Mouse (Mus musculus): ENCODE measurements around the gene Lman1l. TPM values are rescaled to one million over a fixed set of nuclear protein-coding genes. Genes with fewer than 3 reads are reported as not detected.

Gene Lman1l
- polyA plus RNA-seq, 1 experiment, result 0.09 TPM

DNA sequence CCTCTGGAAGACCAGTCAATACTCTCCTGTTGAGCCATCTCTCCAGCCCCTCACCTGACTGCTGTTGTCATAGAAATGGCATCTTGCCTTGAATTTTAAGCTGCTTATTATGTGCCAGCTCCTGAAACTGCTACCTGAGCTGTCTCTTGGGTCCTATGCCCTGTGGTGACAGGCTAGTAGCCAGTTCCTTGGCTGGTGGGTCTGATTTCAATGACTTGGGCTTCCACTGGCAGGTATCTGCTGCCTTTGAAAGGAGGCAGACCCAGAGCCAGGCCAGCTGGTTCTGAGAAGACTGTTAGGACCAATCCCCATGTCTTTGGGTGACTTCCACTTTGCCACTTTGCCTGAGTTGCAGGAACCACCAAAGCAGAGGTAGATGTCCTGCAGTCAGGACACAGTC, 46.2 kb downstream of the Lman1l start:
- peaks cover 19% of the 10 kb centered on the region for H3K36me3 ChIP-seq (ENCODE audit: control insufficient read depth, insufficient read depth, low read length)
- no peak for TF ChIP-seq POLR2A (IDR thresholded peaks at IDR 0.05; ENCODE audit: low read depth, low read length)
- no peak for TF ChIP-seq CTCF (IDR thresholded peaks at IDR 0.05; ENCODE audit: extremely low read depth, insufficient read depth, insufficient read length, insufficient replicate concordance)
- H3K27ac ChIP-seq (ENCODE audit: insufficient read depth, low read length), result no peak overlapping the region
- no peak overlapping the region for H3K4me3 ChIP-seq (ENCODE audit: extremely low read depth, insufficient read depth, insufficient read length)
- no peak for DNase-seq (ENCODE audit: low read depth in 1 of 2, low spot score in 2 of 2)
- no peaks in the 10 kb centered on the region for H3K27me3 ChIP-seq (ENCODE audit: control insufficient read depth, insufficient read depth, low read length)
- no peaks in the 10 kb centered on the region for H3K4me1 ChIP-seq (ENCODE audit: control insufficient read depth, insufficient read depth, insufficient read length)

DNA sequence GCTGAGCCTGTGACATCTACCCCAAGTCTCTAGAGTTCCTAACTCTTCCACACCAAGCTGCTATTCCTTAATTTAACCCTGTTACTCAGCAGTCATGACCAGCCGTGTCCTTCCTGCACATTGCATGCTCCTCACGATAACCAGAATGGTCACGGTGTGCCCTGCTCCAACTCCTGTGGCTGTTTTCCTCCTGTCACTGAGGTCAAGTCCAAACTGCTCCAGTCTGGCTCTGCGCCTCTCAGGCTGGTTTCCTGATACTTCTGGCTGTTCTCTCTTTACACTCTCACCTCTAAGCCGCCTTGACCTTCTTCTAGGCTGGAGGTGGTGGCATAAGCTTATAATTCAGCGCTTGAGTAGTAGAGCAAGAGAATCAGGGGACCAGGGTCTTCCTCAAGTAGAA, 52.1 kb downstream of the Lman1l start:
- Histone ChIP-seq H3K27me3 (ENCODE audit: control insufficient read depth, insufficient read depth, low read length) (no peaks in the 10 kb centered on the region), H3K27ac (ENCODE audit: insufficient read depth, low read length) (no peak overlapping the region), H3K4me3 (ENCODE audit: extremely low read depth, insufficient read depth, insufficient read length) (no peak overlapping the region), H3K36me3 (ENCODE audit: control insufficient read depth, insufficient read depth, low read length) (peaks cover 6% of the 10 kb centered on the region), H3K4me1 (ENCODE audit: control insufficient read depth, insufficient read depth, insufficient read length) (peaks cover 5% of the 10 kb centered on the region; the same call in 1 of the 2 replicates)
- TF ChIP-seq CTCF (IDR thresholded peaks at IDR 0.05; ENCODE audit: extremely low read depth, insufficient read depth, insufficient read length, insufficient replicate concordance) (no peak), POLR2A (IDR thresholded peaks at IDR 0.05; ENCODE audit: low read depth, low read length) (no peak)
- DNase-seq (ENCODE audit: low read depth in 1 of 2, low spot score in 2 of 2), result no peak
- WGBS, result 97% methylated on average over 6 of the region's 6 CpGs

DNA sequence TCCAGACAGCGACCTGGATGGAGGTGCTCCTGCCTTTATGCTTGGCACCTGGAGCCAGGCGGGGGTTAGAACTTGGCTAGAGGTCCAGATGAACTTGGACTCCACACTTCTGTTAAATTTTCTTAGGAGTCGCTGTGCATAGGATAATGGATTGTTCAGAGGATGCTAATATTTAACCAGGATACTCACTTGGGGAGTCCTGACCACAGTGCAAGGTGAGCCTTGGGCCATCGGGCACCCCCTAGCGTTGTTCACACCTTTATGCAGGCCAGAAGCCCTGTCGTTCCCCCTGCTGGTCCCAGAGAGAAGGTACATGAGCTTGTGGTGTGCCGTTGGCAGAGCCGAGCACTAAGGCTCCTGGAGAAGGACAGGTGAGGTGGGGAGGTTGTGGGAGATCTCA, 53.7 kb downstream of the Lman1l start:
- Histone ChIP-seq H3K27ac (ENCODE audit: insufficient read depth, low read length) (no peak overlapping the region), H3K4me3 (ENCODE audit: extremely low read depth, insufficient read depth, insufficient read length) (no peak overlapping the region), H3K4me1 (ENCODE audit: control insufficient read depth, insufficient read depth, insufficient read length) (peaks cover 16% of the 10 kb centered on the region; the same call in 1 of the 2 replicates), H3K36me3 (ENCODE audit: control insufficient read depth, insufficient read depth, low read length) (peaks cover 6% of the 10 kb centered on the region), H3K27me3 (ENCODE audit: control insufficient read depth, insufficient read depth, low read length) (no peaks in the 10 kb centered on the region)
- no peak for TF ChIP-seq POLR2A (IDR thresholded peaks at IDR 0.05; ENCODE audit: low read depth, low read length)
- TF ChIP-seq CTCF (IDR thresholded peaks at IDR 0.05; ENCODE audit: extremely low read depth, insufficient read depth, insufficient read length, insufficient replicate concordance), result no peak
- no peak for DNase-seq (ENCODE audit: low read depth in 1 of 2, low spot score in 2 of 2)
- WGBS, result 82% methylated on average over 8 of the region's 8 CpGs

DNA sequence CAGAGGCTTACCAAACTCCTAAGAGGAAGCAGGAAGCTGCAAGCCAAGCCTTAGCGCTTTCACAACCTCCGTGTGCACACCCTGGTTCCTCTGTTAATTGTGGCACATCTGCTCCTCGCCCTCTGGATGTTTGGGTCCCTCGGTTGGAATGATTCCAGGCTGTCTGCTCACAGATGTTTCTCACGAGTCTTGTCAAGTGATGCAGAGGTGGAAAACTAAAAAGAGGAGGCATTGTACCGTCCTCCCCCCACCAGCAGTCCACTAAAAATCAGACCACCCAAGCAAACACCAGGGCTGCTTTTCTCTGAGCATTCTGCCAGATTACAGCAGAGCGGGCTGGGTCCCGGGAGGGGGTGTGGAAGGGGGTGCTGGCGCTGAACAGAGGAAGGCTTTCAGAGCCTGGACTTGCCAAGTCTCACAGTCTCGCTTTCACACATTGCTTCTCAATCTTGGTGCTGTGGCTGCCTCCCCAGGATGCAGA, 54.8 kb downstream of the Lman1l start:
- peaks cover 17% of the 10 kb centered on the region; the same call in 1 of the 2 replicates for H3K4me1 ChIP-seq (ENCODE audit: control insufficient read depth, insufficient read depth, insufficient read length)
- peaks cover 6% of the 10 kb centered on the region for H3K36me3 ChIP-seq (ENCODE audit: control insufficient read depth, insufficient read depth, low read length)
- H3K4me3 ChIP-seq (ENCODE audit: extremely low read depth, insufficient read depth, insufficient read length), result no peak overlapping the region
- TF ChIP-seq POLR2A (IDR thresholded peaks at IDR 0.05; ENCODE audit: low read depth, low read length) (no peak), CTCF (IDR thresholded peaks at IDR 0.05; ENCODE audit: extremely low read depth, insufficient read depth, insufficient read length, insufficient replicate concordance) (no peak)
- H3K27ac ChIP-seq (ENCODE audit: insufficient read depth, low read length), result no peak overlapping the region
- DNase-seq (ENCODE audit: low read depth in 1 of 2, low spot score in 2 of 2), result no peak
- no peaks in the 10 kb centered on the region for H3K27me3 ChIP-seq (ENCODE audit: control insufficient read depth, insufficient read depth, low read length)
- 35% methylated on average over 10 of the region's 10 CpGs for WGBS

DNA sequence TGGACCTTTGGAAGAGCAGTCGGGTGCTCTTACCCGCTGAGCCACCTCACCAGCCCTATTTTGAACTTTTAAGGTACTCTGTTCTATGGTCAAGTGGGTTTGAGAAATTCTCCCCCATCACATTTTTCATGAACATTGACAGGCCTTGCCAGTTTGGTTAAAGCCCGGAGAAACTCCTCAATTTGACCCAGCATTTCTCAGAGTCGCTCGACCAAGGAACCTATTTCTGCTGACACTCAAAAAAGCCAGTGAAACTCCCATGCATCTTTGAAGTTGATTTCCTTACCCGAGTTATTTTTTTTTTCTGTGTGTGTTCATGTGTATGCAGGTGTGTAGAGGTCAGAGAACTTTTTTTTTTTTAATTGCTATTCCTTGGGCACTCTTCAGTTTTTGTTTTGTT, 56.0 kb downstream of the Lman1l start:
- H3K36me3 ChIP-seq (ENCODE audit: control insufficient read depth, insufficient read depth, low read length), result peaks cover 6% of the 10 kb centered on the region
- TF ChIP-seq CTCF (IDR thresholded peaks at IDR 0.05; ENCODE audit: extremely low read depth, insufficient read depth, insufficient read length, insufficient replicate concordance), result no peak
- no peak for TF ChIP-seq POLR2A (IDR thresholded peaks at IDR 0.05; ENCODE audit: low read depth, low read length)
- WGBS, result 57% methylated on average over 6 of the region's 6 CpGs
- H3K4me3 ChIP-seq (ENCODE audit: extremely low read depth, insufficient read depth, insufficient read length), result no peak overlapping the region
- no peak for DNase-seq (ENCODE audit: low read depth in 1 of 2, low spot score in 2 of 2)
- H3K4me1 ChIP-seq (ENCODE audit: control insufficient read depth, insufficient read depth, insufficient read length), result peaks cover 20% of the 10 kb centered on the region; the same call in 1 of the 2 replicates
- H3K27me3 ChIP-seq (ENCODE audit: control insufficient read depth, insufficient read depth, low read length), result no peaks in the 10 kb centered on the region
- H3K27ac ChIP-seq (ENCODE audit: insufficient read depth, low read length), result no peak overlapping the region

DNA sequence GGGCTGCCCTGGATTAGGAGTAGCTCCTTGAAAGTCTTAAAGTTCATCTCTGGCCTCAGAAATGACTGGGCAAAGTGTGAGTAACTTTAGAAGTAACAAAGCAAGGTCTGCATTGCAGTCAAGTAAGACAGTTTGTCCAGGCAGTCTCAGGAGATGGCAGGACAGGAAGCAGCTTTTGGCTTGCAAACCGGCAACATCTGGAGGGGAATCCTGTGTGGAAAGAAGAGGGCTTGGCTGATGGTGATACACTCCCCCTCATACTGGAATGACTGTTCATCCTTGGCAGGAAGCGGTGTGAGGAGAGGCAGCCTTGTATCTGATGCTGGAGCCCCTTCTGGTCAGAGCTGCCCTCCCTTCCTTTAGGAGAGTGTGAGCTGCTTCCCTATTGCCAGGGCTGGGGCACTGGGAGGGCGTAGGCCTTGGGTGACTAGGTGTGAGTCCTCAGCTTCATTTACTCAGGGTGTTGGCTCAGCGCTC, 57.6 kb downstream of the Lman1l start:
- Histone ChIP-seq H3K36me3 (ENCODE audit: control insufficient read depth, insufficient read depth, low read length) (no peaks in the 10 kb centered on the region; the same call in 1 of the 2 replicates), H3K4me1 (ENCODE audit: control insufficient read depth, insufficient read depth, insufficient read length) (peaks cover 20% of the 10 kb centered on the region; the same call in 1 of the 2 replicates), H3K4me3 (ENCODE audit: extremely low read depth, insufficient read depth, insufficient read length) (no peak overlapping the region), H3K27me3 (ENCODE audit: control insufficient read depth, insufficient read depth, low read length) (no peaks in the 10 kb centered on the region), H3K27ac (ENCODE audit: insufficient read depth, low read length) (peak overlapping the region; percentile 12; the same call in 1 of the 2 replicates)
- no peak for DNase-seq (ENCODE audit: low read depth in 1 of 2, low spot score in 2 of 2)
- no peak for TF ChIP-seq CTCF (IDR thresholded peaks at IDR 0.05; ENCODE audit: extremely low read depth, insufficient read depth, insufficient read length, insufficient replicate concordance)
- WGBS, result 54% methylated on average over 4 of the region's 4 CpGs

DNA sequence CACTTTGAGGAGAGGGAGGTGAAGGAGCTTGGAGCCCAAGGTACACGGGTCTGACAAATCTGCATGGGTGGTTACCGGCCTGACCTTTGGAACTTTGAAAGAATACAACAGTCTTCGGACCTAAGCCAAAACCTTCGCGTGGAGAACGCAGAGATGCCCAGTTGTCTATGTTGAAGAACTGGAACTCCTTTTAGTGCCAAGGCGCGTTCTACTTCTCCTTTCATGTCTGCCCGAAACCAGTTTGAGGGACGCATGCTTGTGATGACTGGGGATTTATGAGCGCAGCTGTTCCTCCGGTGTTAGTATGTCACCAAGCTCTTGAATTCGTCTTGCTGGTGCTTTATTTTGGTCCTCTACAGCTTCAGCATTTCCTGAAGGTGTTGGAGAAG, 58.9 kb downstream of the Lman1l start:
- Histone ChIP-seq H3K27me3 (ENCODE audit: control insufficient read depth, insufficient read depth, low read length) (no peaks in the 10 kb centered on the region), H3K4me3 (ENCODE audit: extremely low read depth, insufficient read depth, insufficient read length) (peak overlapping the region; percentile 95; the same call in 1 of the 2 replicates), H3K27ac (ENCODE audit: insufficient read depth, low read length) (peak overlapping the region; percentile 93), H3K4me1 (ENCODE audit: control insufficient read depth, insufficient read depth, insufficient read length) (peaks cover 20% of the 10 kb centered on the region; the same call in 1 of the 2 replicates), H3K36me3 (ENCODE audit: control insufficient read depth, insufficient read depth, low read length) (no peaks in the 10 kb centered on the region)
- DNase-seq (ENCODE audit: low read depth in 1 of 2, low spot score in 2 of 2), result peak; percentile 40 to 48
- 8% methylated on average over 13 of the region's 13 CpGs for WGBS
- TF ChIP-seq CTCF (IDR thresholded peaks at IDR 0.05; ENCODE audit: extremely low read depth, insufficient read depth, insufficient read length, insufficient replicate concordance) (no peak), POLR2A (IDR thresholded peaks at IDR 0.05; ENCODE audit: low read depth, low read length) (no peak)
